Mouse (Mus musculus) cerebellum, adult (tissue): ENCODE data around the gene Fat1.

Experiments used
- ATAC-seq: cut with Nextera tagmentation; 2 replicates; pipeline ENCODE4 v1.9.2; 2017; ENCODE audit warnings: mild to moderate bottlenecking, moderate library complexity, mixed read lengths; ENCODE audit not compliant: insufficient number of reproducible peaks, low FRiP score, low TSS enrichment

The Fat1 gene

GRCm38 (mm10) chr8:44960906-44961305 is 25.7 kb downstream of the Fat1 start:
- ATAC-seq, result no peak

DNA sequence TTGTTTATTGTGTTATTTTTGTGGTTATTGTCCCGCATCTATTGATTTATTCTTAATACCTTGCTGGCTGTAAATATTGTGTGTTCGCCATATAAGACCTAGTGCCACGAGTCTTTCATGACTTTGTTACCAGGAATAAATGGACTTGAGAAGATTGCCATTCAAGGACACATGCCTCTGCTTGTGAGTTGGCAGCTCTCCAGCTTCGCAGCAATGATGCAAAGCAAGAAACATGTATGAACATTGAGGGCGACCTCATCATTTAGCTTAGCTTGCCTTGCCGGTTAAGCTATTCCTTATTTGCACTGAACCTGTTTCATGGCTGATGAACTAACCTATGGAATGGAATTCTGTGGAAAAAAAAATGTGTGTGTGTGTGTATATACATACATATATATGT is 26.2 kb downstream of the Fat1 start:
- no peak for ATAC-seq

GRCm38 (mm10) chr8:44962572-44963231 is 27.5 kb downstream of the Fat1 start:
- no peak for ATAC-seq

DNA sequence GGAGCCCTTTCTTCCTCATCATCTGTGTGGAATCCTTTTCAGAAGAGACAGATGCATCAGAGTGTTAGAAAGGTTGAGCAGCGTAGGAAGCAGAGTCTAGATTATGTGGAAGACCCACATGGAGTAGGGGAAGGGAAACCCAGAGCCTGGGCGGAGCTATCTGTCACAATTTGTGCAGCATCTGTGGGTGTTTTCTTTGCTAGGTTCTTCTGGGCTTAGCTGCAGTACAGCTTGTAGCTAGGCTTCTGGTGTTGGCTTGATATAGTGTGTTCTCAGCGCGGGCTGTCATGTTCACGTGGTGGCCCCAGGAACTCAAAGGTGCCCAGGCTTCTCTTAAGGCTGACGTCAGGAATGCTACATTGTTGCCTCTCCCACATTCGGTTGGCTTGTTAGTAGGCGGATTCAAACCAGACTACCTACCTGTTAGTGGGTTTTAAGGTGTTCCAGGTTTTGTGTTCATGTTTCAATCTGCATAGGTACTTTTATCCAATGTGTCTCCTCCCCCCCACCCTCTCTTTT is 32.3 kb downstream of the Fat1 start:
- no peak for ATAC-seq

DNA sequence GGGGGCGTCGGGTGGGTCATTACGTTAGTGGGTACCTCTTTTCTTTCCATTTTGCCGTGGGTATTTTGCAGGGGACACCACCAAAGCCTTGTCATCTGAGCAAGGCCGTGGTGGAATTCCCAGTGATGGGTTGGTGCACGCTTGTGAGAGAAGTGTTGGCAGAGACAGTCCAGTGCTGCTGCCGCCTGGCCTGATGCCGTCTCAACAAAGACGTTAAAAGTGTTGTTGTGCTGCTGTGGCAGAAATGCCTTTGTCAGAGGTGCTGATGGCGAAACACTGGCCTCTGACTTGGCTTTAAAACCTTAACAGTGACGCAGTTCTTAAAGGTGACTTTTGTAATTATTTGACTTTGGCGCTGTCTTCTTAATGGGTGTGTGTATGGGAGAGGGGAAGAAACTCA is 34.8 kb downstream of the Fat1 start:
- no peak for ATAC-seq

DNA sequence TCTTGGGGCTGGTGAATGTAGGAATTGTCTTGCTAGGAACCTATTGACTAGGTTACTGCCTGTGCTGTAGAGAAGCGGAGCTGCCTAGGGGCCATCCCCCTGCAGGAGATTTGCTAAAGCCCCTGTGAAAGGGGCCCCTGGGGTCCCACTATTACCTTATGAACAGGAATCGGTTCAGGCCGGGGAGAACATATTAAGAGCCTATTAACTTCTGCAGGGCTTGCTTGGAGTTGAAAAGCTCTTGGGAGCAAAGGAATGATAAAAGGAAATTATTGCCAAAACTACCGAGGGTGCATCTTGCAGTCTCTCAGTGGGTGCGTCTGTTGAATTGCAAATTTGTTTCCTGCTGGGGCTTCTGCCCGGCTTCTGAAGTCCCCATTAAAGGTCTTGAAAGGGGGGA is 36.1 kb downstream of the Fat1 start:
- no peak for ATAC-seq

GRCm38 (mm10) chr8:44971964-44972363 is 36.7 kb downstream of the Fat1 start:
- ATAC-seq, result no peak

DNA sequence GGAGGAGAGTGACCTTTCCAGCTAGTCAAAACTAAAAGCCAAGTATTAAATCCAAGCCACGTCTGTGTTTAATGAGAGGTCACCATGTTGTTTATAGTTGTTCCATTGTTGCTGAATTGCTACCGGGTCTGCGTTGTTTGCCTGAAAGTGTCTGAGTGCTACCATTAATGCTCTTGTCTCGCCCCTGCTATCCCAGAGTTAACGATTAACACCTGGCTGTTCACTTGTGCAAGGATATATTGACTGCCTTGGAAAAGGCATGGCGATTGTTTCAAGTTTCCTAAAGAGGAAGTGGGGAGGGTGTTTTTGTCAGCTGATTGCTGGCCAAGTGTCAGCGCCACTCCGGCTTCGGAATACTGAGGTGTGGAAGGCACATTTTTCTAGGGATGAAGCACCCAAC is 39.9 kb downstream of the Fat1 start:
- ATAC-seq, result no peak

DNA sequence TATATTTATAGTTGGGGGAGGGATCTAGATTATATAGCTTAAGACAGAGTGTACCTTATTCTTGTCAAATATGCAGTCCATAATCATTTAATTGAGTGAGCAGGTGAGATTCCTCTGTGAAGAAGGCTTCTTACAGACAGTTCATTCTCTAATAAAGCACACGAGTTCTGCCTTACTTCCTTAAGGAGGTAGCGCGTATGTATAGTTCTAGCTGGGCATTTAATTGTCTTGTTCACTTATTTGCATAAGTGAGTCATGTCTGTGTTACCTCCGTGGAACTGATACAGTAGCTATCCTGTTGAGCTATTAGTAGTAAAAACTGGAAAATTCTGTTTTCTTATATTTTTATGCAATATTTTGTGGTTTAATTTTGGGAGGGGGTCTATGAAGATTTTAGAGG is 40.4 kb downstream of the Fat1 start:
- no peak for ATAC-seq

GRCm38 (mm10) chr8:44978622-44979021 is 43.4 kb downstream of the Fat1 start:
- no peak for ATAC-seq

- ATAC-seq, result no peak
These were observed 44.0 kb downstream of the Fat1 start for GRCm38 (mm10) chr8:44979245-44979644.

GRCm38 (mm10) chr8:44980030-44980429 is 44.8 kb downstream of the Fat1 start:
- ATAC-seq, result peak; percentile 90

GRCm38 (mm10) chr8:44985326-44986288 is 50.4 kb downstream of the Fat1 start:
- ATAC-seq, result peak; percentile 59

GRCm38 (mm10) chr8:44991700-44992487 is 56.6 kb downstream of the Fat1 start:
- ATAC-seq, result no peak

DNA sequence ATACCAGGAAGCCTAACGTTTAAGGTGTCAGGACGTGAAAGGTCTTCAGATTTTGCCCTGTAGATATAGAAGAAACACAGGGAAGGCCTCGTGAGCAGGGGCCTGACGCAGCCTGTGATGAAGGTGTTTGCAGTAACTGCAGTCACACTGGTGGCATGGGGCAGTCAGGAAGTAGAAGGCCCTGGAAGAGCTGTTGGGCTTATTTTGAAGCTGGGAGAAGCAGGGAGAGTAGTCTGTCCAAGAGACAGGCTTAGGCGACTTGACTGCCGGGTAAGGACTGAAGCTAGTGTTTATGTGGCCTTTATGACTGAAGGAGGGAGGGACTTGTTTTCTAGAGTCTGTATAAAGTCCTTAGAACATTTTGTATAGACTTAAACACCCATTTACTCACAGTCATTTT is 57.4 kb downstream of the Fat1 start:
- no peak for ATAC-seq

- no peak for ATAC-seq
These were observed 58.1 kb downstream of the Fat1 start for GRCm38 (mm10) chr8:44993376-44993775.

- no peak for ATAC-seq
These were observed 61.2 kb downstream of the Fat1 start for GRCm38 (mm10) chr8:44996493-44996892.

DNA sequence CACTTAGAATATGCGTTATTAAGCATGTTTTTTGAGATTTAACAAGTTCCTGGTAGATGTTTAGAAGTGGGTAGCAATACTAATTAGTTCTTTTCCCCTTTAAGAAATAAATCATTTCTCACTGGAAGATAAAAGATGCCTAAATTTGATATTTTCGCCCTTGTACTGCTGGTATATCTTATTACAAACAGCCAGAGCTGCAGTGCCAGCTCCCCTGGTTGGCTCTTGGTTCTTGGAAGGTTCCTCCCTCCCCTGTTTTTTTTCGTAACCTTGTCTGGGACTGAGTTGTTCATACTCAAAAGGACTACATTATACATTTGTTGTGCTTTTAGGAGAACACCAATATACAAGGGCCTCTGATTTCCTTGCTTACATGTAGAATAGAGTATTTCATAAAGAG is 62.1 kb downstream of the Fat1 start:
- ATAC-seq, result no peak

GRCm38 (mm10) chr8:44997829-44998228 is 62.6 kb downstream of the Fat1 start:
- no peak for ATAC-seq

DNA sequence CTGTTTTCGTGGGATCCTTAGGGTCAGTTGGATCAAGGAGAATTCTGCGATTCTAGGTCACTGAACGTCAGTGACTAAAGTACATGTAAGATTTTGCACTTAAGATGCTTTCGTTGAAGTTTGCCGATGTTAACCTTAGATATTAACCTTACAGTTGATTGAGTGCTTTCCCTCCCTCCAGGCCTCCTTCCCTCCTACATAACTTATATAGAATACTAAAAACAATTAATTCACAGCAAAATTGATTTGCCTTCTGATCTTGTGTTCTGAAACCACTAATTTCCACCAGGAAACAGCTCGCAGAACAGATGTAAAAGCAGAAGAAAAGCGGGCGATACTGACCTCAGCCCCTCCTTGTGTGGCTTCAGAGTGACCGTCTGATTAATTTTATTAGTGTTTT is 63.0 kb downstream of the Fat1 start:
- no peak for ATAC-seq
